Mouse (Mus musculus) myocyte (in vitro differentiated cells): ENCODE results near the gene Mfap5.

ENCODE experiments used
- CEBPB ChIP-seq: IDR thresholded peaks from 2 replicates; pipeline ENCODE4 v1.6.1; 2011; ENCODE audit warnings: mild to moderate bottlenecking, moderate library complexity; ENCODE audit not compliant: poor library complexity, insufficient read depth, severe bottlenecking
- E2F4 ChIP-seq: IDR thresholded peaks from one replicate; pipeline ENCODE4 v1.6.1; 2011; ENCODE audit warnings: mild to moderate bottlenecking, control low read depth, moderate library complexity; ENCODE audit not compliant: insufficient read depth
- MAX ChIP-seq: IDR thresholded peaks from one replicate; pipeline ENCODE4 v1.6.1; 2011; ENCODE audit warnings: low read depth, mild to moderate bottlenecking, control low read depth
- MYOD1 ChIP-seq, 3 experiments: IDR thresholded peaks; one replicate each; pipeline ENCODE4 v1.6.1; 2011; ENCODE audit warnings: control low read depth in 2 of 3, low read depth in 2 of 3, mild to moderate bottlenecking in 2 of 3, moderate library complexity in 1 of 3; ENCODE audit not compliant: insufficient read length in 2 of 3, control insufficient read depth in 1 of 3
- MYOG ChIP-seq, 3 experiments: IDR thresholded peaks; one replicate each; pipeline ENCODE4 v1.6.1; 2011; ENCODE audit warnings: control low read depth in 2 of 3, low read depth in 2 of 3, mild to moderate bottlenecking in 2 of 3; ENCODE audit not compliant: insufficient read length in 2 of 3, control insufficient read depth in 1 of 3, insufficient read depth in 1 of 3
- POLR2A ChIP-seq: IDR thresholded peaks from one replicate; pipeline ENCODE4 v1.6.1; 2011; ENCODE audit warnings: low read depth, mild to moderate bottlenecking, control low read depth, moderate library complexity; ENCODE audit not compliant: insufficient read length
- POLR2AphosphoS2 ChIP-seq: IDR thresholded peaks from one replicate; pipeline ENCODE4 v1.6.1; 2011; ENCODE audit warnings: low read depth, control low read depth; ENCODE audit not compliant: insufficient read length
- REST ChIP-seq: IDR thresholded peaks from one replicate; pipeline ENCODE4 v1.6.1; 2011; ENCODE audit warnings: mild to moderate bottlenecking, control low read depth, moderate library complexity; ENCODE audit not compliant: insufficient read depth, insufficient read length
- SRF ChIP-seq: IDR thresholded peaks from one replicate; pipeline ENCODE4 v1.6.1; 2011; ENCODE audit warnings: low read depth; ENCODE audit not compliant: control insufficient read depth, insufficient read length
- TCF12 ChIP-seq: IDR thresholded peaks from one replicate; pipeline ENCODE4 v1.6.1; 2011; ENCODE audit warnings: mild to moderate bottlenecking, control low read depth; ENCODE audit not compliant: poor library complexity, insufficient read depth, severe bottlenecking
- TCF3 ChIP-seq: IDR thresholded peaks from one replicate; pipeline ENCODE4 v1.6.1; 2011; ENCODE audit warnings: low read depth, control low read depth; ENCODE audit not compliant: insufficient read length
- USF1 ChIP-seq: IDR thresholded peaks from one replicate; pipeline ENCODE4 v1.6.1; 2011; ENCODE audit warnings: low read depth, mild to moderate bottlenecking, control low read depth, moderate library complexity

GRCm38 (mm10) chr6:122486297-122487117 lies 19.1 kb upstream of the Mfap5 start:
- TF ChIP-seq POLR2A = no peak
- TF ChIP-seq E2F4 = no peak
- TF ChIP-seq TCF12 = no peak
- no peak for TF ChIP-seq TCF3
- no peak for TF ChIP-seq MYOG (IDR thresholded peaks at IDR 0.05; ENCODE audit: control insufficient read depth in 1 of 3, insufficient read depth in 1 of 3, insufficient read length in 2 of 3, low read depth in 2 of 3)
- no peak for TF ChIP-seq USF1
- no peak for TF ChIP-seq MAX
- no peak for TF ChIP-seq MYOD1 (IDR thresholded peaks at IDR 0.05; ENCODE audit: control insufficient read depth in 1 of 3, insufficient read length in 2 of 3, low read depth in 2 of 3)
- TF ChIP-seq POLR2AphosphoS2 = no peak
- no peak for TF ChIP-seq SRF
- TF ChIP-seq REST = no peak
- no peak for TF ChIP-seq CEBPB
